Mouse (Mus musculus) kidney, adult 2 months (tissue): ENCODE measurements around the gene Ddr2. TPM values are rescaled to one million over a fixed set of nuclear protein-coding genes. Genes with fewer than 3 reads are reported as not detected.

Experiments
- DNase-seq: peaks from one replicate; pipeline ENCODE4 v3.0.0; 2021
- H3K27ac ChIP-seq: fragments of 200-500 bp; 2 replicates; pipeline ENCODE4 v1.5.1; 2012; ENCODE audit warnings: low read depth, low read length, control low read depth, inconsistent platforms; ENCODE audit not compliant: insufficient read depth
- H3K27me3 ChIP-seq: fragments of 200-500 bp; replicated peaks from 2 replicates; pipeline ENCODE4 v1.6.1; 2012; ENCODE audit warnings: mild to moderate bottlenecking, moderate library complexity, low read length, inconsistent platforms; ENCODE audit not compliant: control insufficient read depth, insufficient read depth
- H3K36me3 ChIP-seq: fragments of 200-500 bp; 2 replicates; pipeline ENCODE4 v1.6.1; 2012; ENCODE audit warnings: mild to moderate bottlenecking, moderate library complexity, low read length, inconsistent platforms; ENCODE audit not compliant: control insufficient read depth, insufficient read depth
- H3K4me1 ChIP-seq: fragments of 200-500 bp; 2 replicates; pipeline ENCODE4 v1.6.1; 2011; ENCODE audit warnings: low read length; ENCODE audit not compliant: control insufficient read depth, insufficient read depth
- H3K4me3 ChIP-seq: fragments of 200-500 bp; 2 replicates; pipeline ENCODE4 v1.5.1; 2011; ENCODE audit warnings: mild to moderate bottlenecking, low read depth, low read length, control low read depth; ENCODE audit not compliant: insufficient read depth
- CTCF ChIP-seq: fragments of 200-500 bp; conservative IDR thresholded peaks from 2 replicates; pipeline ENCODE4 v1.5.1; 2011; ENCODE audit warnings: low read depth, mild to moderate bottlenecking, control low read depth, low read length, moderate library complexity, mixed read lengths; ENCODE audit not compliant: insufficient read depth, insufficient read length
- POLR2A ChIP-seq: fragments of 200-500 bp; IDR thresholded peaks from one replicate; pipeline ENCODE4 v1.6.1; 2011; ENCODE audit warnings: low read depth, low read length, control low read depth
- WGBS: fragments of 180-500 bp; shearing (Covaris S2); methylation state at CpG from one replicate; pipeline ENCODE4 v1.1.7; 2018; 5-methylcytosine and 5-hydroxymethylcytosine counted together
- polyA plus RNA-seq: library from polyadenylated mRNA; depleted of rRNA; stranded (reverse); fragments of >200 nt; gene quantifications from 2 replicates; pipeline ENCODE4 v1.2.3, GENCODE M21; 2012

Gene Ddr2
- polyA plus RNA-seq, 1 experiment, result 9.7 TPM

DNA sequence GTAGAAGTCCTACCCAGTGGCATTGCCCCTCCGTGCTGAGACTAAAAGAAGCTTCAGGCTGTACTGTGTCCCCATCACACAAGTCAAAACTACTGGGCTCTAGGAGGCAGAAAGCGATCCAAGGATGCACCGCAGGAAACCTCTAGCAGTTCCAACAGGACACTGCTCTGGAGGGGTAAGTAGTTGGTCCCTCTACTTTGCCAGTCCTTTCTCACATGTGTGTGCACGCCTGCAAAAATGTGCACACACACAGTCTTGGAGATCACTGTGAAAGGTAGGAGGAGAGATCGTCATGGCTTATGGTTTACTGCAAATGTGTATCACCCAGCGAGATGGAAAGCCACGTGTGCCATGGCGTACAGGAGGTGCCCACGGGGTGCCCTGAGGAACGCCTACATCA lies 157.9 kb downstream of the Ddr2 start:
- Histone ChIP-seq H3K4me1 (no peaks in the 10 kb centered on the region), H3K27me3 (no peaks in the 10 kb centered on the region), H3K4me3 (no peak overlapping the region), H3K36me3 (peaks cover 2% of the 10 kb centered on the region; the same call in 1 of the 2 replicates), H3K27ac (no peak overlapping the region)
- 92% methylated on average over 10 of the region's 10 CpGs for WGBS
- no peak for TF ChIP-seq POLR2A
- TF ChIP-seq CTCF, result no peak
- DNase-seq, result no peak

DNA sequence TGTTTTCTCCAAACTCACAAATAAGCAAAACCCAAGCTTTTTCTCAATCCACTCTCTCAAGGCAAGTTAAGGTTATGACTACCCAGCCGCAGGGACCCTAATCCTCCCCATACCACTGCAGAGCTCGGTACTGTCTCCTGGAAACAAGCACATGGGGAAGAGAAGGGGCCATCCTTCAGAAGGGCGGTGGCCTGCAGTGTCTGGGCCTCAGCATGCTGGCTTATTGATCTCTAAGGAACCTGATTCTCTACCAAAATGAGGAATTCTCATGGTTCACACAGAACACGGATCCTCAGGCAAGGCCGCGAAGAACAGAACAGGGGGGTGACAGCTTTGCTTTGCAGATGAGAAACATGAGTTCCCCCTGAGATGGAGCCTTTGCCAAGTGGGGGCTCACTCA lies 159.0 kb downstream of the Ddr2 start:
- Histone ChIP-seq H3K36me3 (peaks cover 2% of the 10 kb centered on the region; the same call in 1 of the 2 replicates), H3K4me1 (no peaks in the 10 kb centered on the region), H3K27ac (no peak overlapping the region), H3K27me3 (no peaks in the 10 kb centered on the region), H3K4me3 (no peak overlapping the region)
- no peak for TF ChIP-seq POLR2A
- no peak for TF ChIP-seq CTCF
- WGBS, result 94% methylated on average over 6 of the region's 6 CpGs
- no peak for DNase-seq

DNA sequence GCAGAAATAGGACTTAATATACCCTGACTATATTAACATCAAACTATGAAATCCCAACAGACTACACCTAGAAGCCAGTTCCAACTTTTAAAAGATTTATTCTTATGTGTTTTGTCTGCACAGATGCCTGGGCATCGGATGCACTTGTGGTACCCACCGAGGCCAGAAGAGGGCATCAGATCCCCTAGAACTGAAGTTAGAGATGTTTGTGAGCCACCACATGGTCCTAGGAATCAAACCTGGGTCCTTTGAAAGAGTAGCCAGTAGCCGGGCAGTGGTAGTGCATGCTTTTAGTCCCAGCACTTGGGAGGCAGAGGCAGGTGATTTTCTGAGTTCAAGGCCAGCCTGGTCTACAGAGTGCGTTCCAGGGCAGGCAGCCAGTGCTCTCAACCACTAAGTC lies 159.9 kb downstream of the Ddr2 start:
- Histone ChIP-seq H3K4me1 (no peaks in the 10 kb centered on the region), H3K27ac (no peak overlapping the region), H3K36me3 (peaks cover 2% of the 10 kb centered on the region; the same call in 1 of the 2 replicates), H3K4me3 (no peak overlapping the region), H3K27me3 (no peaks in the 10 kb centered on the region)
- DNase-seq, result no peak
- peak; percentile 36 for TF ChIP-seq CTCF
- TF ChIP-seq POLR2A, result no peak
- WGBS, result 95% methylated on average over 4 of the region's 4 CpGs

DNA sequence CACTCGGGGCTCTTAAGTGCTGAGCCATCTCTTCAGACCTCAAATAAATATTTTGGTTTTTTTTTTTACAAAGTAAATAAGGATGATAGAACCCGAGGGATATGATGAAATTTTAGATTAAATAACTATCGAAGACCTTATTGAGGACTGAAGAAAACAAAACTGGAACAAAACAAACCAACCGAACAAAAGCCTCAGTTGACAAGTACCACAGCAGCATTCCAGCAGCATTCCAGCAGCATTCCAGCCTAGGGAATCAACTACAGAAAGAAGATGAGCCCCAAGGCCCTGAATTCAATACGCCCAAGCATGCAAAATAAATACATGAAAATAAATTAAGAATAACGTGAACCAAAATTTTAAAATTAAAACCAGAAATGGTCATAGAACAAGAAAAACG lies 160.6 kb downstream of the Ddr2 start:
- TF ChIP-seq CTCF (no peak), POLR2A (no peak)
- Histone ChIP-seq H3K27ac (no peak overlapping the region), H3K4me3 (no peak overlapping the region), H3K27me3 (no peaks in the 10 kb centered on the region), H3K4me1 (no peaks in the 10 kb centered on the region), H3K36me3 (peaks cover 2% of the 10 kb centered on the region; the same call in 1 of the 2 replicates)
- no peak for DNase-seq
- WGBS, result 58% methylated on average over 7 of the region's 7 CpGs

GRCm38 (mm10) chr1:169948866-169949265 lies 161.7 kb downstream of the Ddr2 start:
- TF ChIP-seq POLR2A (no peak), CTCF (no peak)
- Histone ChIP-seq H3K36me3 (no peaks in the 10 kb centered on the region; the same call in 1 of the 2 replicates), H3K27ac (no peak overlapping the region), H3K4me3 (no peak overlapping the region), H3K4me1 (no peaks in the 10 kb centered on the region), H3K27me3 (no peaks in the 10 kb centered on the region)
- WGBS, result 78% methylated on average over 7 of the region's 7 CpGs
- no peak for DNase-seq

GRCm38 (mm10) chr1:169948280-169948679 lies 162.3 kb downstream of the Ddr2 start:
- no peaks in the 10 kb centered on the region for H3K27me3 ChIP-seq
- no peak for DNase-seq
- no peak overlapping the region for H3K4me3 ChIP-seq
- H3K4me1 ChIP-seq, result no peaks in the 10 kb centered on the region
- H3K36me3 ChIP-seq, result no peaks in the 10 kb centered on the region; the same call in 1 of the 2 replicates
- WGBS, result 76% methylated on average over 7 of the region's 7 CpGs
- H3K27ac ChIP-seq, result no peak overlapping the region
- TF ChIP-seq CTCF (no peak), POLR2A (no peak)

DNA sequence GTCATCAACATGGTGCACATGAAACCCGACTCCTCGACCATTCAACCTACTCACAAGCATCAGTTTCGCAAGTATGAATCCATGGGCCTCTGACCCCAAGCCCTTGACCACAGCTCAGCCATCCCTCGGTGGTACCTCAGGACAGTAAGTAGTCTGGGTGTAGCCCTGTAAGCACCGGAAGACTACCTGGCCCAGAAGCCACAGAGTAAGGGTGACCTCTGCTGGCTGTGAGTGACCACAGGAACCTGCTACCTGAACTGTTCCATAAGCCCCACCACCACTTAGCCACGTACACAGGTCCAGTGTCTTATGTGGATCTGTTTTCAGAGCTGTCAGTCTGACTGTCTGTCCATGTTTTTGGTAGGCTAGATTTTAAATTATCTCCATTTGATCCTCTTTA lies 162.9 kb downstream of the Ddr2 start:
- no peaks in the 10 kb centered on the region for H3K27me3 ChIP-seq
- no peak overlapping the region for H3K27ac ChIP-seq
- no peaks in the 10 kb centered on the region; the same call in 1 of the 2 replicates for H3K36me3 ChIP-seq
- no peak for DNase-seq
- no peak for TF ChIP-seq POLR2A
- no peak; the same call in 1 of the 2 replicates for TF ChIP-seq CTCF
- 77% methylated on average over 6 of the region's 6 CpGs for WGBS
- no peaks in the 10 kb centered on the region for H3K4me1 ChIP-seq
- no peak overlapping the region for H3K4me3 ChIP-seq

DNA sequence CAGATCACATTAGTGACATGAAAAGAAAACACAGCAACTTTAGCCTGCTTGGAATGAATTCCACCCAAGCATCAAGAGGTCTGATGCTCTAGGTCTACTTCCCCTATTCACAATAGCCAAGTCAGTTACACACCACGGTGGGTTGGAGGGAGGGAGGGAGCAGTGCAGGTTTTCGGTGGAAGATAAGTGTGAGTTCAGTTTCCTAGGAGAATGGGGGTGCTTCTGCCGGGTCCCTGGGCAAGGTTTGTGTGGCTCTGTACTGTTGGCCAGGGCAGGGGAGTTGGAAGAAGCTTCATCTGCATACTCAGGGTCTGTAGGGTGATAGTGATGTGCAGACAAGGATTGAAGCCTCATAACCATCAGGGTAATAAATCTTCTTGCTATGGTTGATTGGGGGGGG lies 164.6 kb downstream of the Ddr2 start:
- TF ChIP-seq POLR2A (no peak), CTCF (no peak)
- H3K36me3 ChIP-seq, result no peaks in the 10 kb centered on the region; the same call in 1 of the 2 replicates
- DNase-seq, result no peak
- 86% methylated on average over 3 of the region's 3 CpGs for WGBS
- H3K4me1 ChIP-seq, result no peaks in the 10 kb centered on the region
- no peak overlapping the region for H3K27ac ChIP-seq
- H3K4me3 ChIP-seq, result no peak overlapping the region
- no peaks in the 10 kb centered on the region for H3K27me3 ChIP-seq
